Mouse (Mus musculus) mature B cell (primary cell): Measurements from ENCODE around the gene Arhgap25.
"Not testable (repeated sequence)": the region's sequence is repeated elsewhere in the genome, so short reads cannot be mapped to it uniquely, and the experiment has no call there.

Experiments
- in situ Hi-C: fragments of 300-500 bp; cut with MboI; formaldehyde crosslinking; loops from 2 replicates; pipeline ENCODE4 v1.14.3; 2019

Arhgap25 gene

GRCm38 (mm10) chr6:87503536-87503935, 29.5 kb downstream of the Arhgap25 start:
- in situ Hi-C loops = no loop called here

GRCm38 (mm10) chr6:87502831-87503286, 30.2 kb downstream of the Arhgap25 start:
- in situ Hi-C loops = no loop called here

- in situ Hi-C loops = no loop called here
Observed at GRCm38 (mm10) chr6:87502411-87502810, 30.6 kb downstream of the Arhgap25 start.

- in situ Hi-C loops = no loop called here
Observed at GRCm38 (mm10) chr6:87500696-87501095, 32.4 kb downstream of the Arhgap25 start.

GRCm38 (mm10) chr6:87499791-87500190, 33.3 kb downstream of the Arhgap25 start:
- in situ Hi-C loops = no loop called here

- in situ Hi-C loops = no loop called here
Observed at GRCm38 (mm10) chr6:87496143-87496542, 36.9 kb downstream of the Arhgap25 start.

GRCm38 (mm10) chr6:87494339-87494738, 38.7 kb downstream of the Arhgap25 start:
- in situ Hi-C loops = no loop called here

- in situ Hi-C loops = no loop called here
Observed at GRCm38 (mm10) chr6:87487657-87488426, 45.2 kb downstream of the Arhgap25 start.

- in situ Hi-C loops = no loop called here
Observed at GRCm38 (mm10) chr6:87484806-87485205, 48.3 kb downstream of the Arhgap25 start.

- in situ Hi-C loops = no loop called here
Observed at GRCm38 (mm10) chr6:87483900-87484289, 49.2 kb downstream of the Arhgap25 start.

- in situ Hi-C loops = no loop called here
Observed at GRCm38 (mm10) chr6:87483224-87483899, 49.7 kb downstream of the Arhgap25 start.

GRCm38 (mm10) chr6:87479291-87479999, 53.6 kb downstream of the Arhgap25 start:
- in situ Hi-C loops = no loop called here

GRCm38 (mm10) chr6:87478847-87479246, 54.2 kb downstream of the Arhgap25 start:
- in situ Hi-C loops = no loop called here

GRCm38 (mm10) chr6:87475223-87475622, 57.8 kb downstream of the Arhgap25 start:
- in situ Hi-C loops = no loop called here

GRCm38 (mm10) chr6:87470098-87470497, 63.0 kb downstream of the Arhgap25 start:
- in situ Hi-C loops = not testable (repeated sequence)

- in situ Hi-C loops = loop anchor here (10.0 kb wide), 1 partner anchor 196 kb away; no protein-coding TSS in a partner anchor
Observed at GRCm38 (mm10) chr6:87468372-87468771, 64.7 kb downstream of the Arhgap25 start.

- in situ Hi-C loops = loop anchor here (10.0 kb wide), 1 partner anchor 197 kb away; no protein-coding TSS in a partner anchor
Observed at GRCm38 (mm10) chr6:87467373-87467772, 65.7 kb downstream of the Arhgap25 start.

GRCm38 (mm10) chr6:87466221-87466620, 66.8 kb downstream of the Arhgap25 start:
- in situ Hi-C loops = loop anchor here (10.0 kb wide), 1 partner anchor 199 kb away; no protein-coding TSS in a partner anchor

- in situ Hi-C loops = no loop called here
Observed at GRCm38 (mm10) chr6:87455507-87455906, 77.6 kb downstream of the Arhgap25 start.

GRCm38 (mm10) chr6:87451771-87452170, 81.3 kb downstream of the Arhgap25 start:
- in situ Hi-C loops = no loop called here

GRCm38 (mm10) chr6:87451016-87451415, 82.0 kb downstream of the Arhgap25 start:
- in situ Hi-C loops = no loop called here

GRCm38 (mm10) chr6:87449534-87449933, 83.5 kb downstream of the Arhgap25 start:
- in situ Hi-C loops = no loop called here
